Mouse (Mus musculus) liver, adult 2 months (tissue): Measurements from ENCODE around the gene 4930404N11Rik.

ENCODE experiments used
- CTCF ChIP-seq: fragments of 200-500 bp; IDR thresholded peaks from 2 replicates; pipeline ENCODE4 v1.5.1; 2011; ENCODE audit warnings: low read depth, low read length, control low read depth
- POLR2A ChIP-seq: fragments of 200-500 bp; IDR thresholded peaks from 2 replicates; pipeline ENCODE4 v1.6.1; 2011; ENCODE audit warnings: low read length, control low read depth; ENCODE audit not compliant: insufficient read depth; ENCODE audit errors: extremely low read depth

- no peak for TF ChIP-seq CTCF
- TF ChIP-seq POLR2A: no peak
Observed at GRCm38 (mm10) chr10:81340551-81341332, 24.9 kb downstream of the 4930404N11Rik start.
